In genomic region chr15:85295977-85296376, GRCm38 (mm10) we compare ENCODE assay signal across 15 mouse cellular contexts. TPM values are rescaled to one million over a fixed set of nuclear protein-coding genes. Genes with fewer than 3 reads are reported as not detected.
DNase-seq lines count a peak whose midpoint lies in the region; ATAC-seq and TF ChIP-seq lines count a peak whose summit lies in the region.
"Had no signal": no experiment of that assay in that cellular context is flagged by ENCODE, and none has a peak within 500 bp of the region (broad histone marks: within the 10 kb centered on the region; RNA-seq: fewer than 3 reads in every experiment).

No protein-coding gene starts in this region.

- WGBS in forebrain, embryonic 13.5 days, result 52% methylated on average over 2 of the region's 2 CpGs
- WGBS in forebrain, embryonic 11.5 days, result 75% methylated on average over 2 of the region's 2 CpGs
- 53% methylated on average over 2 of the region's 2 CpGs for WGBS in neural tube, embryonic 11.5 days
- WGBS in hindbrain, postnatal 0 days, result 14% methylated on average over 2 of the region's 2 CpGs

- H3K36me3 ChIP-seq in forebrain, embryonic 13.5 days (ENCODE audit: poor library complexity, severe bottlenecking), result no peaks in the 10 kb centered on the region
- H3K36me3 ChIP-seq in forebrain, embryonic 11.5 days (ENCODE audit: control insufficient read depth, insufficient read depth, low read length), result no peaks in the 10 kb centered on the region
- H3K36me3 ChIP-seq in neural tube, embryonic 11.5 days (ENCODE audit: control insufficient read depth, insufficient read depth, low read length), result no peaks in the 10 kb centered on the region
- no peaks in the 10 kb centered on the region for H3K36me3 ChIP-seq in hindbrain, postnatal 0 days (ENCODE audit: insufficient read depth, low read length)
- H3K36me3 ChIP-seq: intestine, embryonic 15.5 days; liver, embryonic 13.5 days had no signal

- peak overlapping the region; percentile 49 for H3K27ac ChIP-seq in forebrain, embryonic 13.5 days
- H3K27ac ChIP-seq in forebrain, embryonic 11.5 days (ENCODE audit: low read depth, low read length), result no peak overlapping the region
- H3K27ac ChIP-seq in neural tube, embryonic 11.5 days (ENCODE audit: low read depth, low read length), result no peak overlapping the region
- H3K27ac ChIP-seq in hindbrain, postnatal 0 days, result peak overlapping the region; percentile 36; the same call in 1 of the 2 replicates
- H3K27ac ChIP-seq: intestine, embryonic 15.5 days; liver, embryonic 13.5 days had no signal

- H3K4me3 ChIP-seq in forebrain, embryonic 13.5 days, result no peak overlapping the region
- H3K4me3 ChIP-seq in forebrain, embryonic 11.5 days (ENCODE audit: low read depth, low read length), result no peak overlapping the region
- no peak overlapping the region for H3K4me3 ChIP-seq in neural tube, embryonic 11.5 days (ENCODE audit: low read depth, low read length)
- no peak overlapping the region for H3K4me3 ChIP-seq in hindbrain, postnatal 0 days (ENCODE audit: low read length)
- H3K4me3 ChIP-seq: erythroblast, embryonic 14.5 days; intestine, embryonic 15.5 days; liver, embryonic 13.5 days had no signal

- peaks cover 17% of the 10 kb centered on the region for H3K4me1 ChIP-seq in forebrain, embryonic 13.5 days
- no peaks in the 10 kb centered on the region for H3K4me1 ChIP-seq in forebrain, embryonic 11.5 days (replicated peaks; ENCODE audit: control insufficient read depth, insufficient read depth, low read length)
- peaks cover 9% of the 10 kb centered on the region for H3K4me1 ChIP-seq in neural tube, embryonic 11.5 days (ENCODE audit: control insufficient read depth, insufficient read depth, low read length)
- peaks cover 22% of the 10 kb centered on the region for H3K4me1 ChIP-seq in hindbrain, postnatal 0 days (ENCODE audit: insufficient read depth, low read length)

- H3K4me2 ChIP-seq in forebrain, embryonic 13.5 days, result no peak overlapping the region
- H3K4me2 ChIP-seq in forebrain, embryonic 11.5 days (ENCODE audit: low read depth, low read length, severe bottlenecking), result no peak overlapping the region
- H3K4me2 ChIP-seq in neural tube, embryonic 11.5 days (ENCODE audit: low read depth), result no peak overlapping the region
- H3K4me2 ChIP-seq in hindbrain, postnatal 0 days (ENCODE audit: low read depth, low read length), result no peak overlapping the region
- H3K4me2 ChIP-seq: intestine, embryonic 15.5 days; liver, embryonic 13.5 days had no signal

- no peaks in the 10 kb centered on the region for H3K27me3 ChIP-seq in forebrain, embryonic 13.5 days
- H3K27me3 ChIP-seq in forebrain, embryonic 11.5 days (ENCODE audit: control insufficient read depth, insufficient read depth, low read length), result no peaks in the 10 kb centered on the region
- no peaks in the 10 kb centered on the region for H3K27me3 ChIP-seq in neural tube, embryonic 11.5 days (ENCODE audit: control insufficient read depth, insufficient read depth, low read length)
- H3K27me3 ChIP-seq in hindbrain, postnatal 0 days (ENCODE audit: insufficient read depth, low read length), result no peaks in the 10 kb centered on the region
- H3K27me3 ChIP-seq: intestine, embryonic 15.5 days; liver, embryonic 13.5 days had no signal

- no peak for TF ChIP-seq CTCF in hindbrain, postnatal 0 days (IDR thresholded peaks at IDR 0.05; ENCODE audit: low read depth)

- no peak for DNase-seq in forebrain, embryonic 11.5 days (ENCODE audit: low spot score)
- DNase-seq in neural tube, embryonic 11.5 days (ENCODE audit: low spot score), result peak; percentile 7
- DNase-seq in neural tube, embryonic 10.5 days (ENCODE audit: extremely low spot score, low spot score), result no peak
- peak; percentile 34 for DNase-seq in hindbrain, postnatal 0 days (ENCODE audit: low spot score)
- no peak for DNase-seq in lung, adult 18-20 months
- no peak for DNase-seq in layer of hippocampus, adult 18-20 months (ENCODE audit: low spot score in 2 of 2)
- DNase-seq: cerebellum, adult 9-11 months; heart, postnatal 10 days; liver, embryonic 13.5 days; lung, postnatal 10 days; spleen, adult 18-20 months had no signal

- H3K9me3 ChIP-seq in forebrain, embryonic 13.5 days (replicated peaks), result no peaks in the 10 kb centered on the region
- no peaks in the 10 kb centered on the region for H3K9me3 ChIP-seq in forebrain, embryonic 11.5 days (ENCODE audit: control insufficient read depth, low read length)
- no peaks in the 10 kb centered on the region for H3K9me3 ChIP-seq in neural tube, embryonic 11.5 days (ENCODE audit: control insufficient read depth, low read length)
- no peaks in the 10 kb centered on the region for H3K9me3 ChIP-seq in hindbrain, postnatal 0 days (ENCODE audit: low read length)
- H3K9me3 ChIP-seq: intestine, embryonic 15.5 days; liver, embryonic 13.5 days had no signal

- no peak overlapping the region for H3K9ac ChIP-seq in forebrain, embryonic 13.5 days
- H3K9ac ChIP-seq in forebrain, embryonic 11.5 days (ENCODE audit: low read length), result no peak overlapping the region
- H3K9ac ChIP-seq in neural tube, embryonic 11.5 days (ENCODE audit: low read length), result no peak overlapping the region
- no peak overlapping the region for H3K9ac ChIP-seq in hindbrain, postnatal 0 days (replicated peaks; ENCODE audit: low read length)
- H3K9ac ChIP-seq: intestine, embryonic 15.5 days; liver, embryonic 13.5 days had no signal

- ATAC-seq in forebrain, embryonic 13.5 days, result no peak
- no peak for ATAC-seq in forebrain, embryonic 11.5 days (replicated peaks; ENCODE audit: low FRiP score)
- no peak for ATAC-seq in neural tube, embryonic 11.5 days (ENCODE audit: insufficient read depth, low FRiP score, low TSS enrichment)
- ATAC-seq in hindbrain, postnatal 0 days, result no peak
- no peak for ATAC-seq in megakaryocyte-erythroid progenitor cell, adult 5-6 weeks (replicated peaks; ENCODE audit: low FRiP score, low TSS enrichment, poor library complexity, severe bottlenecking)

RNA-seq across cellular contexts. Expression of gene Atxn10, which starts 40.1 kb away (rescaled TPM):
- 465 and 486 TPM in 2 replicates for polyA plus RNA-seq in forebrain, embryonic 13.5 days (2015; fragmentation: Nextera tagmentation; extraction: Ambion mirVana)
- polyA plus RNA-seq in forebrain, embryonic 11.5 days (2014; fragmentation: Nextera tagmentation; extraction: Ambion mirVana), result 406 and 408 TPM in 2 replicates
- polyA plus RNA-seq in neural tube, embryonic 11.5 days (2014; fragmentation: Nextera tagmentation; extraction: Ambion mirVana), result 440 and 449 TPM in 2 replicates
- total RNA-seq in hindbrain, postnatal 0 days (2014; rRNA removed), result 292 and 298 TPM in 2 replicates
- 485 and 499 TPM in 2 replicates for polyA plus RNA-seq in hindbrain, postnatal 0 days (2015; fragmentation: Nextera tagmentation; extraction: Ambion mirVana)
- 47.1 and 53.7 TPM in 2 replicates for total RNA-seq in megakaryocyte-erythroid progenitor cell, adult 5-6 weeks (2014; fragmentation: Nextera tagmentation)
- 46.5 and 49.6 TPM in 2 replicates for total RNA-seq in megakaryocyte-erythroid progenitor cell, adult 5-6 weeks (2017)
- total RNA-seq in layer of hippocampus, adult 18-20 months (2021), result 100 to 1,000 TPM; 286 to 293 TPM

Comparison
In these comparisons a context has a peak if more than half of its experiments do, and no peak if none do; other contexts are left out.
1. H3K27ac ChIP-seq: peak in forebrain, embryonic 13.5 days (single experiment) and hindbrain, postnatal 0 days (single experiment); none in forebrain, embryonic 11.5 days (single experiment) and neural tube, embryonic 11.5 days (single experiment).
2. DNase-seq: peak in neural tube, embryonic 11.5 days (single experiment) and hindbrain, postnatal 0 days (single experiment); none in forebrain, embryonic 11.5 days (single experiment), neural tube, embryonic 10.5 days (single experiment), lung, adult 18-20 months (0 of 2) and layer of hippocampus, adult 18-20 months (0 of 2).